Mouse (Mus musculus) gastrocnemius, postnatal 25 days (tissue): ENCODE measurements around the gene Dmrt3. TPM values are rescaled to one million over a fixed set of nuclear protein-coding genes. Genes with fewer than 3 reads are reported as not detected.

Experiments
- total RNA-seq, 2 experiments: library from RNA; stranded (reverse); gene quantifications; 1 replicate in 1 of 2; 2 replicates in 1 of 2; pipeline ENCODE4 v1.2.3; 2021

Dmrt3 gene
- total RNA-seq, 2 experiments from 2014 or later: not detected

Other genes with a start within 250 kb of the Dmrt3 start
- gene Dmrt1, start 104.7 kb upstream of the Dmrt3 start, total RNA-seq: not detected
- 1 to 10 TPM; 4.5 to 7.6 TPM for gene Dmrt2, start 62.1 kb downstream of the Dmrt3 start, total RNA-seq